Mouse (Mus musculus) myocyte (in vitro differentiated cells): ENCODE measurements around the gene Acvr2b. TPM values are rescaled to one million over a fixed set of nuclear protein-coding genes. Genes with fewer than 3 reads are reported as not detected.

Source experiments
- H3K27me3 ChIP-seq: one replicate; pipeline ENCODE4 v1.6.1; 2011; ENCODE audit not compliant: control insufficient read depth, insufficient read depth, insufficient read length
- H3K36me3 ChIP-seq: one replicate; pipeline ENCODE4 v1.6.1; 2011; ENCODE audit not compliant: control insufficient read depth, insufficient read depth
- H3K4me2 ChIP-seq: one replicate; pipeline ENCODE4 v1.6.1; 2011; ENCODE audit warnings: low read depth, control low read depth
- H3K4me3 ChIP-seq: one replicate; pipeline ENCODE4 v1.5.1; 2011; ENCODE audit warnings: mild to moderate bottlenecking, control low read depth, moderate library complexity
- H3K79me2 ChIP-seq: one replicate; pipeline ENCODE4 v1.6.1; 2011; ENCODE audit not compliant: control insufficient read depth, insufficient read depth
- H3ac ChIP-seq: one replicate; pipeline ENCODE4 v1.6.1; 2011; ENCODE audit not compliant: control insufficient read depth, insufficient read length
- CEBPB ChIP-seq: IDR thresholded peaks from 2 replicates; pipeline ENCODE4 v1.6.1; 2011; ENCODE audit warnings: mild to moderate bottlenecking, moderate library complexity; ENCODE audit not compliant: poor library complexity, insufficient read depth, severe bottlenecking
- E2F4 ChIP-seq: IDR thresholded peaks from one replicate; pipeline ENCODE4 v1.6.1; 2011; ENCODE audit warnings: mild to moderate bottlenecking, control low read depth, moderate library complexity; ENCODE audit not compliant: insufficient read depth
- MAX ChIP-seq: IDR thresholded peaks from one replicate; pipeline ENCODE4 v1.6.1; 2011; ENCODE audit warnings: low read depth, mild to moderate bottlenecking, control low read depth
- MYOD1 ChIP-seq, 3 experiments: IDR thresholded peaks; one replicate each; pipeline ENCODE4 v1.6.1; 2011; ENCODE audit warnings: control low read depth in 2 of 3, low read depth in 2 of 3, mild to moderate bottlenecking in 2 of 3, moderate library complexity in 1 of 3; ENCODE audit not compliant: insufficient read length in 2 of 3, control insufficient read depth in 1 of 3
- MYOG ChIP-seq, 3 experiments: IDR thresholded peaks; one replicate each; pipeline ENCODE4 v1.6.1; 2011; ENCODE audit warnings: control low read depth in 2 of 3, low read depth in 2 of 3, mild to moderate bottlenecking in 2 of 3; ENCODE audit not compliant: insufficient read length in 2 of 3, control insufficient read depth in 1 of 3, insufficient read depth in 1 of 3
- POLR2A ChIP-seq: IDR thresholded peaks from one replicate; pipeline ENCODE4 v1.6.1; 2011; ENCODE audit warnings: low read depth, mild to moderate bottlenecking, control low read depth, moderate library complexity; ENCODE audit not compliant: insufficient read length
- POLR2AphosphoS2 ChIP-seq: IDR thresholded peaks from one replicate; pipeline ENCODE4 v1.6.1; 2011; ENCODE audit warnings: low read depth, control low read depth; ENCODE audit not compliant: insufficient read length
- REST ChIP-seq: IDR thresholded peaks from one replicate; pipeline ENCODE4 v1.6.1; 2011; ENCODE audit warnings: mild to moderate bottlenecking, control low read depth, moderate library complexity; ENCODE audit not compliant: insufficient read depth, insufficient read length
- SRF ChIP-seq: IDR thresholded peaks from one replicate; pipeline ENCODE4 v1.6.1; 2011; ENCODE audit warnings: low read depth; ENCODE audit not compliant: control insufficient read depth, insufficient read length
- TCF12 ChIP-seq: IDR thresholded peaks from one replicate; pipeline ENCODE4 v1.6.1; 2011; ENCODE audit warnings: mild to moderate bottlenecking, control low read depth; ENCODE audit not compliant: poor library complexity, insufficient read depth, severe bottlenecking
- TCF3 ChIP-seq: IDR thresholded peaks from one replicate; pipeline ENCODE4 v1.6.1; 2011; ENCODE audit warnings: low read depth, control low read depth; ENCODE audit not compliant: insufficient read length
- USF1 ChIP-seq: IDR thresholded peaks from one replicate; pipeline ENCODE4 v1.6.1; 2011; ENCODE audit warnings: low read depth, mild to moderate bottlenecking, control low read depth, moderate library complexity
- polyA plus RNA-seq: library from polyadenylated mRNA; unstranded; fragments of >200 nt; fragmentation: generic; extraction: Trizol; gene quantifications from one replicate; pipeline ENCODE4 v1.2.1, GENCODE M21; 2012; ENCODE audit warnings: missing spikeins

Acvr2b gene
- polyA plus RNA-seq, 1 experiment = 1.8 TPM

DNA sequence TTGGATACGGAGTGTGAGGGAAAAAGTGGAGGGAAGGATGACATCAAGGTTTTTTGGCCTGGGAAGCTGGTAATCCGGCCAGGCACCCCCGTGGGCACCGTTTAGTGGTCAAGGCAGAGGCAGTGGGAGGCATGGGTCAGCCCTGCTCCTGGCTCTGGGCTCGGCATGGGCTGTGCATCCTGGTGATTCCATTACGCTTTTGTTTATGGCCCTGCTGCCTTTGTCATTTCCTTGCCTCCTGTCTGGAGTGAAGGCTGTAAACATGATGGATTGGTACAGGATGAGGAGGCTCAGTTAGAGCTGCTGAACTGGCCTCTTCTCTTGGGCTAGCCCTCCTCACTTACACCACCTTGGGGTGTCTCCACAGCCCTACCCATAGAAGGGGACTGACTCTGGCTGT lies 75.8 kb downstream of the Acvr2b start:
- no peak overlapping the region for H3ac ChIP-seq
- peak overlapping the region; percentile 59 for H3K4me2 ChIP-seq
- TF ChIP-seq MAX (no peak), USF1 (no peak), CEBPB (no peak), SRF (no peak), MYOG (IDR thresholded peaks at IDR 0.05; ENCODE audit: control insufficient read depth in 1 of 3, insufficient read depth in 1 of 3, insufficient read length in 2 of 3, low read depth in 2 of 3) (no peak), TCF12 (no peak), REST (no peak), TCF3 (no peak), E2F4 (no peak), POLR2A (no peak), POLR2AphosphoS2 (no peak), MYOD1 (IDR thresholded peaks at IDR 0.05; ENCODE audit: control insufficient read depth in 1 of 3, insufficient read length in 2 of 3, low read depth in 2 of 3) (no peak)

GRCm38 (mm10) chr9:119478345-119478744 lies 76.4 kb downstream of the Acvr2b start:
- Histone ChIP-seq H3ac (no peak overlapping the region), H3K4me2 (peak overlapping the region; percentile 59), H3K4me3 (no peak overlapping the region), H3K27me3 (no peaks in the 10 kb centered on the region), H3K79me2 (no peaks in the 10 kb centered on the region), H3K36me3 (no peaks in the 10 kb centered on the region)
- TF ChIP-seq TCF3 (peak; percentile 79), TCF12 (peak; percentile 62), CEBPB (peak; percentile 31; the same call in 1 of the 2 replicates), MYOG (IDR thresholded peaks at IDR 0.05; ENCODE audit: control insufficient read depth in 1 of 3, insufficient read depth in 1 of 3, insufficient read length in 2 of 3, low read depth in 2 of 3) (peak; percentile 49 to 96 (median 95)), MAX (no peak), POLR2A (no peak), MYOD1 (IDR thresholded peaks at IDR 0.05; ENCODE audit: control insufficient read depth in 1 of 3, insufficient read length in 2 of 3, low read depth in 2 of 3) (peak; percentile 21 to 95 (median 91))

More for the DNA sequence above, 75.8 kb downstream of the Acvr2b start:
- H3K27me3 ChIP-seq = no peaks in the 10 kb centered on the region
- no peaks in the 10 kb centered on the region for H3K79me2 ChIP-seq
- no peak overlapping the region for H3K4me3 ChIP-seq
- H3K36me3 ChIP-seq = no peaks in the 10 kb centered on the region

DNA sequence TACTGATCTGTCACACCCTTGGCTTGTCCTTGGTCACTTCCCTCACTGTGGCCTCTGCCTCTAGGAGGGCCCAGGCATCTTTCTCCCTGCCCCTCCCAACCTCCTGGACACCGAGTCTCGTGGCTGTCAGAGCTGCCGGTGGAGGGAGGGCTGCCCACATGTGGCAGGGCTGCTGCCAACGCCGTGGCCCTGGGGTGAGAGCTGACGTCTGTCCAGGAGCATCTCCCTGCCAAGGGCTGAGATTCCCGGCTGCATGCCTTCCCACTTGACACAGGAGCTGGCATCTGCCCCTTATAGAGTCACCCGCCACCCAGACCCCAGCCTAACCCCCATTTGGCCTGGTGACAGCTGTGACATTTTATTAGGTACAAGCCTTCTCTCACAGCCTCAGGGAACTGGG lies 77.4 kb downstream of the Acvr2b start:
- Histone ChIP-seq H3K36me3 (no peaks in the 10 kb centered on the region), H3K4me3 (no peak overlapping the region), H3K27me3 (no peaks in the 10 kb centered on the region), H3K79me2 (no peaks in the 10 kb centered on the region), H3K4me2 (peak overlapping the region; percentile 59), H3ac (no peak overlapping the region)
- TF ChIP-seq MYOD1 (IDR thresholded peaks at IDR 0.05; ENCODE audit: control insufficient read depth in 1 of 3, insufficient read length in 2 of 3, low read depth in 2 of 3) = peak in 1 of 3 experiments; percentile 86
- TF ChIP-seq MAX = no peak
- peak; percentile 12 for TF ChIP-seq POLR2AphosphoS2
- TF ChIP-seq CEBPB = no peak
- peak; percentile 2 for TF ChIP-seq TCF12
- TF ChIP-seq MYOG (IDR thresholded peaks at IDR 0.05; ENCODE audit: control insufficient read depth in 1 of 3, insufficient read depth in 1 of 3, insufficient read length in 2 of 3, low read depth in 2 of 3) = peak; percentile 24 to 86 (median 76)
- peak; percentile 43 for TF ChIP-seq TCF3

GRCm38 (mm10) chr9:119481612-119482011 lies 79.7 kb downstream of the Acvr2b start:
- peak overlapping the region; percentile 2 for H3K4me2 ChIP-seq
- peak in 2 of 3 experiments; percentile 53 to 59 for TF ChIP-seq MYOD1 (IDR thresholded peaks at IDR 0.05; ENCODE audit: control insufficient read depth in 1 of 3, insufficient read length in 2 of 3, low read depth in 2 of 3)
- TF ChIP-seq SRF = no peak
- peak in 2 of 3 experiments; percentile 50 to 69 for TF ChIP-seq MYOG (IDR thresholded peaks at IDR 0.05; ENCODE audit: control insufficient read depth in 1 of 3, insufficient read depth in 1 of 3, insufficient read length in 2 of 3, low read depth in 2 of 3)
- no peak for TF ChIP-seq USF1
- H3ac ChIP-seq = no peak overlapping the region
- H3K27me3 ChIP-seq = no peaks in the 10 kb centered on the region
- no peaks in the 10 kb centered on the region for H3K36me3 ChIP-seq
- no peak overlapping the region for H3K4me3 ChIP-seq
- H3K79me2 ChIP-seq = no peaks in the 10 kb centered on the region

DNA sequence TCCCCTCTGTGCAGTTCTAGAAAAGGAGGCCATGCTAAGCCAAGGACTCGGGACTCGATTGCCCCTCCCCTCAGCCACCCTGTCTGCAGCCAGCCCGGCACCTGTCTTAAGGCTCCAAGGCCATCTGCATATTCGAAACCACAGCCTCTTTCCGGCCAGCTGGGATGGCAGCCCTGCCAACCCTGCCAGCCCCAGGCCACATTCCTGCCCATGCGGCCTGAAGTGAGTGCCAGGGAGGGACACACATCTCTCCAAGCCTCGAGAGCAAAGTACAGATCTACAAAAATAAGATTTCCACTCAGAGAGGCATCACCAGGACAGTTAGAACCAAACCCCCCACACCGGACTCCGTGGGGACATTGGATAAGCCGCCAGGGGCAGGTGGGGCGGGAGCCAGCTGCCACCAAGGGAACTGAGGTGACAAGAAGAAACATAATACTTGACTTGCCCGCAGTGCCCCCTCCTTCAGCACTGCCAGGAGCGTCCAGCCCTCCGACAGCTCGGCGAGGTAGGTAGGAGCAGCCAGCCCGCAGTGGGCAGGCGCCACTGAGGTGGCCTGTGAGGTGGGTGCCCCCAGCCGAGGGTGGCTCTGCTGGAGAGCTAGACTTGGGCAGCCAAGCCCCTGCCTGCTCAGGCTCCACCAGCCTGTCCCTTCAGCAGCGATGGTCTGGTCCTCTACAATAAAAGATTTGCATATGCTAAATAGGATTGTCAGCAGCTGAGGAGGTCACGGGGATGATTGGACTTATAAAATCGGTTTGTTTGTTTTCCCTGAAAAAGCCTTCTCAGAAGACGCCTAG lies 81.8 kb downstream of the Acvr2b start:
- no peak overlapping the region for H3K4me3 ChIP-seq
- no peaks in the 10 kb centered on the region for H3K79me2 ChIP-seq
- no peaks in the 10 kb centered on the region for H3K36me3 ChIP-seq
- H3K27me3 ChIP-seq = no peaks in the 10 kb centered on the region
- no peak overlapping the region for H3ac ChIP-seq
- H3K4me2 ChIP-seq = peak overlapping the region; percentile 34
- TF ChIP-seq TCF12 (peak; percentile 88), SRF (no peak), POLR2A (no peak), TCF3 (peak; percentile 90), MYOD1 (IDR thresholded peaks at IDR 0.05; ENCODE audit: control insufficient read depth in 1 of 3, insufficient read length in 2 of 3, low read depth in 2 of 3) (peak; percentile 60 to 96 (median 92)), MYOG (IDR thresholded peaks at IDR 0.05; ENCODE audit: control insufficient read depth in 1 of 3, insufficient read depth in 1 of 3, insufficient read length in 2 of 3, low read depth in 2 of 3) (peak; percentile 83 to 95 (median 88)), CEBPB (no peak)
